Mouse (Mus musculus): ENCODE data around the gene 1600014C23Rik. TPM values are rescaled to one million over a fixed set of nuclear protein-coding genes. Genes with fewer than 3 reads are reported as not detected.

1600014C23Rik gene
- total and polyA plus RNA-seq, 3 experiments, result 0.81 to 2.7 TPM; not detected in 1

- TF ChIP-seq TBP (IDR thresholded peaks at IDR 0.05; ENCODE audit: low read depth, low read length) (no peak), MAZ (IDR thresholded peaks at IDR 0.05; ENCODE audit: low read depth, low read length) (no peak), POLR2AphosphoS5 (IDR thresholded peaks at IDR 0.05; ENCODE audit: borderline replicate concordance, low read depth, low read length) (no peak), MYC (IDR thresholded peaks at IDR 0.05; ENCODE audit: low read depth, low read length) (no peak), RCOR1 (IDR thresholded peaks at IDR 0.05; ENCODE audit: low read depth, low read length) (no peak), NRF1 (IDR thresholded peaks at IDR 0.05; ENCODE audit: insufficient read depth, low read depth, low read length, poor library complexity, severe bottlenecking) (no peak), SIN3A (IDR thresholded peaks at IDR 0.05; ENCODE audit: low read length) (no peak), HCFC1 (IDR thresholded peaks at IDR 0.05; ENCODE audit: low read depth, low read length) (no peak), TCF12 (IDR thresholded peaks at IDR 0.05; ENCODE audit: low read depth, low read length) (no peak), MAX (IDR thresholded peaks at IDR 0.05; ENCODE audit: low read length) (no peak), POLR2A (IDR thresholded peaks at IDR 0.05; ENCODE audit: control insufficient read depth in 1 of 2, insufficient read depth in 1 of 2, low read depth in 1 of 2, low read length in 2 of 2, poor library complexity in 1 of 2) (no peak), KAT2A (conservative IDR thresholded peaks at IDR 0.05; ENCODE audit: low read depth, low read length) (no peak), E2F4 (IDR thresholded peaks at IDR 0.05; ENCODE audit: borderline replicate concordance, low read depth, low read length) (no peak), ZKSCAN1 (IDR thresholded peaks at IDR 0.05; ENCODE audit: low read depth, low read length) (no peak), NELFE (IDR thresholded peaks at IDR 0.05; ENCODE audit: low read depth, low read length) (no peak), CHD2 (IDR thresholded peaks at IDR 0.05; ENCODE audit: low read length) (no peak), MAFK (IDR thresholded peaks at IDR 0.05; ENCODE audit: borderline replicate concordance, low read depth, low read length) (no peak)
- Histone ChIP-seq H3K4me3 (ENCODE audit: control insufficient read depth in 1 of 2, insufficient read depth in 1 of 2, low read depth in 2 of 2, low read length in 2 of 2) (no peak overlapping the region), H3K27me3 (ENCODE audit: control insufficient read depth in 1 of 2, insufficient read depth in 2 of 2, low read length in 2 of 2) (no peaks in the 10 kb centered on the region), H3K9me3 (replicated peaks; ENCODE audit: insufficient read depth, low read length) (no peaks in the 10 kb centered on the region), H3K36me3 (ENCODE audit: control insufficient read depth in 1 of 2, insufficient read depth in 2 of 2, low read length in 2 of 2) (peaks cover 2% of the 10 kb centered on the region in 2 experiments; a peak in 2 of 4 replicates), H3K9ac (ENCODE audit: control insufficient read depth, low read depth, low read length, poor library complexity, severe bottlenecking) (no peak overlapping the region), H3K27ac (ENCODE audit: control insufficient read depth, low read depth, low read length) (no peak overlapping the region), H3K79me2 (ENCODE audit: control insufficient read depth, insufficient read depth, low read length, poor library complexity) (no peaks in the 10 kb centered on the region), H3K4me1 (ENCODE audit: control insufficient read depth in 1 of 2, insufficient read depth in 2 of 2, low read length in 2 of 2) (peaks cover 5 to 11% of the 10 kb centered on the region in 2 experiments; a peak in 3 of 4 replicates)
- no peak for DNase-seq (ENCODE audit: low read depth, low spot score)
These were observed 31.4 kb downstream of the 1600014C23Rik start for GRCm38 (mm10) chr17:45702254-45702653.

GRCm38 (mm10) chr17:45701236-45701591, 32.4 kb downstream of the 1600014C23Rik start:
- peaks cover 2 to 5% of the 10 kb centered on the region in 2 experiments; a peak in 3 of 4 replicates for H3K36me3 ChIP-seq (ENCODE audit: control insufficient read depth in 1 of 2, insufficient read depth in 2 of 2, low read length in 2 of 2)
- peaks cover 2 to 6% of the 10 kb centered on the region in 2 experiments for H3K4me1 ChIP-seq (ENCODE audit: control insufficient read depth in 1 of 2, insufficient read depth in 2 of 2, low read length in 2 of 2)
- TF ChIP-seq TAL1 (IDR thresholded peaks at IDR 0.05; ENCODE audit: low read length) (no peak), NRF1 (IDR thresholded peaks at IDR 0.05; ENCODE audit: insufficient read depth, low read depth, low read length, poor library complexity, severe bottlenecking) (no peak), SMC3 (IDR thresholded peaks at IDR 0.05; ENCODE audit: low read depth, low read length) (no peak), GATA1 (IDR thresholded peaks at IDR 0.05; ENCODE audit: low read depth, low read length) (no peak), BHLHE40 (IDR thresholded peaks at IDR 0.05; ENCODE audit: borderline replicate concordance, low read depth, low read length) (no peak), ZKSCAN1 (IDR thresholded peaks at IDR 0.05; ENCODE audit: low read depth, low read length) (no peak), RCOR1 (IDR thresholded peaks at IDR 0.05; ENCODE audit: low read depth, low read length) (no peak), MYC (IDR thresholded peaks at IDR 0.05; ENCODE audit: low read depth, low read length) (no peak), MYB (IDR thresholded peaks at IDR 0.05; ENCODE audit: low read depth, low read length) (no peak), TCF12 (IDR thresholded peaks at IDR 0.05; ENCODE audit: low read depth, low read length) (no peak)
- H3K79me2 ChIP-seq (ENCODE audit: control insufficient read depth, insufficient read depth, low read length, poor library complexity), result no peaks in the 10 kb centered on the region
- H3K4me3 ChIP-seq (ENCODE audit: control insufficient read depth in 1 of 2, insufficient read depth in 1 of 2, low read depth in 2 of 2, low read length in 2 of 2), result no peak overlapping the region
- no peak overlapping the region for H3K27ac ChIP-seq (ENCODE audit: control insufficient read depth, low read depth, low read length)
- no peak overlapping the region for H3K9ac ChIP-seq (ENCODE audit: control insufficient read depth, low read depth, low read length, poor library complexity, severe bottlenecking)
- no peak for DNase-seq (ENCODE audit: low read depth, low spot score)
- no peaks in the 10 kb centered on the region for H3K27me3 ChIP-seq (ENCODE audit: control insufficient read depth in 1 of 2, insufficient read depth in 2 of 2, low read length in 2 of 2)
- no peaks in the 10 kb centered on the region for H3K9me3 ChIP-seq (replicated peaks; ENCODE audit: insufficient read depth, low read length)
